Mouse (Mus musculus) midbrain, embryonic 14.5 days (tissue): ENCODE results near the gene Kazald1. TPM values are rescaled to one million over a fixed set of nuclear protein-coding genes. Genes with fewer than 3 reads are reported as not detected.

Source experiments
- ATAC-seq: fragments of 200-750 bp; cut with Nextera tagmentation; 2 replicates; pipeline ENCODE4 v1.8.0; 2017; ENCODE audit warnings: moderate number of reproducible peaks, moderate library complexity; ENCODE audit not compliant: low FRiP score, low TSS enrichment
- DNase-seq: peaks from one replicate; pipeline ENCODE4 v3.0.0-alpha.2; 2015
- H3K27ac ChIP-seq: fragments of 300-500 bp; sonication (generic); replicated peaks from 2 replicates; pipeline ENCODE4 v1.5.1; 2014; ENCODE audit warnings: mild to moderate bottlenecking, low read depth, low read length, moderate library complexity
- H3K27me3 ChIP-seq: fragments of 300-500 bp; sonication (generic); 2 replicates; pipeline ENCODE4 v1.6.1; 2014; ENCODE audit warnings: low read length, control low read depth, mixed read lengths; ENCODE audit not compliant: control insufficient read depth, insufficient read depth
- H3K36me3 ChIP-seq: fragments of 300-500 bp; sonication (generic); 2 replicates; pipeline ENCODE4 v1.6.1; 2014; ENCODE audit warnings: low read length, control low read depth; ENCODE audit not compliant: control insufficient read depth, insufficient read depth
- H3K4me1 ChIP-seq: fragments of 300-500 bp; sonication (generic); 2 replicates; pipeline ENCODE4 v1.6.1; 2014; ENCODE audit warnings: mild to moderate bottlenecking, antibody characterized with exemption, low read length, control low read depth; ENCODE audit not compliant: control insufficient read depth, insufficient read depth
- H3K4me2 ChIP-seq: fragments of 300-500 bp; sonication (generic); 2 replicates; pipeline ENCODE4 v1.6.1; 2014; ENCODE audit warnings: mild to moderate bottlenecking, low read length, moderate library complexity
- H3K4me3 ChIP-seq: fragments of 300-500 bp; sonication (generic); replicated peaks from 2 replicates; pipeline ENCODE4 v1.5.1; 2014; ENCODE audit warnings: low read depth, low read length
- H3K9ac ChIP-seq: fragments of 300-500 bp; sonication (generic); replicated peaks from 2 replicates; pipeline ENCODE4 v1.6.1; 2014; ENCODE audit warnings: mild to moderate bottlenecking, low read length, moderate library complexity
- H3K9me3 ChIP-seq: fragments of 300-500 bp; sonication (generic); 2 replicates; pipeline ENCODE4 v1.6.1; 2016; ENCODE audit warnings: low read length, control low read depth, mixed read lengths; ENCODE audit not compliant: control insufficient read depth
- WGBS: fragments of 180-500 bp; shearing (Covaris S2); extraction: QIAGEN DNeasy Blood & Tissue Kit; methylation state at CpG from one replicate; pipeline ENCODE4 v1.1.7; 2014; 5-methylcytosine and 5-hydroxymethylcytosine counted together
- polyA plus RNA-seq: library from polyadenylated mRNA; unstranded; fragments of >200 nt; fragmentation: Nextera tagmentation; extraction: Ambion mirVana; gene quantifications from 2 replicates; pipeline ENCODE4 v1.2.1, GENCODE M21; 2014

Kazald1 gene
- polyA plus RNA-seq, 1 experiment from 2014 or later, result 0.72 TPM

DNA sequence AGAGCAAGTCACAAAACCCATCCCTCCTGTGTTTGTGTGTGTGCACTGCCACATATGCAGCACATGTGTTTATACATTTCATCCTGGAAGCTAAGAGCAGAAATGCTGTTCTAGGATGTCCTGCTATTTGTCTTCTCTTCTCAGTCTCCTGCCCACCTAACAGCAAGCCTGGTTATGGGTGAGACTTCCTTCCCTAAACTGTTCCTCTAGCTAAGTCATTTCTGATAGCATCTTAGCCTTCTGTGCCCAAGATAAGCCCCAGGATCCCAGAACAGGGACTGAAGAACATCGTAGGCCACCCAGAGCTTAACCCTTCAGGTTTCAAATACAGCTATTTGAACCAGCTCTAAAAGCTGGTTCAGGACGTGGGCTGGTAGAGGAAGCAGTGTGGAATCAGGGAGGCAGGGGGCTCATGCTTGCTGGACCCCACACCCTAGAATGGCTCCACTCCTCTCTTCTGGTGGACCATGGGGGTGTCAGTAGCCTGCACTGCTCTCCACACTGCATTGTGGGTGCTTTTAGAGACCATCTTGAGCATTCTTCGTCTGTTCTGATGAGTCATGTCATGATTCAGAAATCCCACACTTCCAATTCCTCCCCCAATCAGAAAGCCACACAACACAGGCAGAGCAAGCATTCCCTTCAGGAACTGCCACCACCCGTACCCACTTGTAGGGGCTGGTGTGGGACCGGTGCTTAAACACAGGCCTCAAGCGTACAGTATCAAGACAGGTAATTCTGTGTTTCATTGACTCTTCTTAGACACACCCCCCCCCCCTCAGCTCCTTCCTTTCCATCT, 19.9 kb upstream of the Kazald1 start:
- peaks cover 50% of the 10 kb centered on the region for H3K36me3 ChIP-seq
- ATAC-seq (no peak), DNase-seq (no peak)
- no peak overlapping the region for H3K9ac ChIP-seq
- peaks cover 19% of the 10 kb centered on the region for H3K4me1 ChIP-seq
- H3K4me3 ChIP-seq, result no peak overlapping the region
- H3K4me2 ChIP-seq, result no peak overlapping the region
- WGBS, result 83% methylated on average over 6 of the region's 6 CpGs
- H3K27ac ChIP-seq, result no peak overlapping the region
- no peaks in the 10 kb centered on the region for H3K9me3 ChIP-seq
- no peaks in the 10 kb centered on the region for H3K27me3 ChIP-seq

DNA sequence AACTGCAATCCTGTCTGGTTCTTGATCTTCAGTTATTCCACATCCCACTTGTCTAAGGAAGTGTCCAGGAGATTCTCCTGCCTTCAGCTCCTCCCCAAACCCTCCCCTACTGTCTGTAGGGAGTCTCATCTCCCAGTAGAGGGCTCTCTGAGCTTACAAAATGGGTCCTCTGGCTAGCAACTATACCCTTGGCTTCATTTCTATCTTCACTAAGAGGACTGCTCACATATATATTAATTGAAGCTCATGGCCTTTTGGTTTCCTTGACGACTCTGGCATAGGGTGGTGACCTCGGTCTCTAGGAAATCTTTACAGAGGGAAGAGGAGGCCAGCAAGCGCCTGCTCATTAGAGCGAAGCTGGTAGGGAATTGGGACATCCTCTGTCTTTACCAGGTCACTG, 18.7 kb upstream of the Kazald1 start:
- H3K27ac ChIP-seq, result no peak overlapping the region
- ATAC-seq, result no peak
- peak; percentile 76 for DNase-seq

DNA sequence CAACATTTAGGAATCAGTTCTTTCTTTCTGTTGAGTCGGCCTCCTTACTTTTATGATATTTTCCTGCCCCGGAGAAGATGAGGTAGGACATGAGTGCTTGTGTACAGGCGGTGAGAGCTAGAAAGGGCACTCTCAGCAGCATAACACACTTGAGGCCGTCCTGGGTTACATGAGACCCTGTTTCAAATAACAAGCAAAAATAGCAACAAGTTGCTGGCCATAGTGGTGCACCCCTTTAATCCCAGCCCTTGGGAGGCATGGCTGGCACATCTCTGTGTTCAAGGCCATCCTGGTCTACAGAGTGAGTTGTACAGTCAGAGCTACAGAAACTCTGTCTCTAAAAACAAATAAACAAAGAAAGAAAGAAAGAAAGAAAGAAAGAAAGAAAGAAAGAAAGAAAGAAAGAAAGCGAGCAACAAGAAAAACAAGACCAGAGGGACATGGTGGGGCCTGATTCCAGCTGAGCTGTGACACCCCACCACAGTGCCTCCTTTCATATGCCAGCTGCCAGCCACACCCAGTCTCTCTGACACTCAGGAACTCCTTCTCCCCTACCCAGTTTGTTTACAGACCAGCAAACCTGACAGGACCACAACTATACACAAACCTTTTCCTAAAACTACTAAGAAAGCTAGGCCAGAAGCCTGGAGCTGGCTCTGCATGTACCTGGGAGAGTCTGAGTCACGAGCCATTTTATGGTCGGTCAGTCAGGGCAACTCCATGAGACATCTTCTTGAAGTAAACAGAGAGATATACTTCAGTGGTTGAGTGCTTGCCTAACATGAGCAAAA, 17.9 kb upstream of the Kazald1 start:
- Histone ChIP-seq H3K9ac (peak overlapping the region; percentile 64), H3K9me3 (no peaks in the 10 kb centered on the region), H3K4me1 (peaks cover 19% of the 10 kb centered on the region), H3K4me3 (peak overlapping the region; percentile 50; the same call in 1 of the 2 replicates), H3K27ac (peak overlapping the region; percentile 95), H3K36me3 (peaks cover 34% of the 10 kb centered on the region), H3K4me2 (peak overlapping the region; percentile 77), H3K27me3 (no peaks in the 10 kb centered on the region)
- 89% methylated on average over 7 of the region's 7 CpGs for WGBS
- DNase-seq (peak; percentile 19), ATAC-seq (no peak)

More for the DNA sequence above, 18.7 kb upstream of the Kazald1 start:
- H3K9me3 ChIP-seq, result no peaks in the 10 kb centered on the region
- no peak overlapping the region for H3K4me3 ChIP-seq
- peaks cover 19% of the 10 kb centered on the region for H3K4me1 ChIP-seq
- peaks cover 39% of the 10 kb centered on the region for H3K36me3 ChIP-seq
- 42% methylated on average over 4 of the region's 4 CpGs for WGBS
- no peaks in the 10 kb centered on the region for H3K27me3 ChIP-seq
- H3K4me2 ChIP-seq, result no peak overlapping the region; the same call in 1 of the 2 replicates
- no peak overlapping the region for H3K9ac ChIP-seq

DNA sequence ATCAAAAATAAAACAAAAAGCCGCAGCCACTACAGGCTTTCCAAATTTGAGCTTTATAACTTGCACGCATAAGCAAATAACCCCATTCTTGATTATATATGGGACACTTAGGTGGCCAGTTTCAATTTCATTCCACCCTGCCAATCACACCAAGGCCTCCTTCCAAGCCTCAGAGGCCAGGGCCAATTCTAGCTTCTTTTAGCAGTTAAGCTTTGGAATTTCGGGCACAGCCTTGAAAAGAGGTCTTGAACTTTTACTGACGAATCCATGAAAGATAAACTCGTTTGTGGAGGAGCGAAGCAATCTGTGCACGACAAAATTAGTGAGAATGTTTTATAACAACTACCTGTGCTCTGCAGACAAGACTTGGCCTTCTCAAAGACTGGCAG, 17.3 kb upstream of the Kazald1 start:
- no peak for DNase-seq
- peak overlapping the region; percentile 95 for H3K27ac ChIP-seq
- no peaks in the 10 kb centered on the region for H3K27me3 ChIP-seq
- H3K4me1 ChIP-seq, result peaks cover 19% of the 10 kb centered on the region
- no peak for ATAC-seq
- peak overlapping the region; percentile 77 for H3K4me2 ChIP-seq
- peak overlapping the region; percentile 50 for H3K4me3 ChIP-seq
- peaks cover 28% of the 10 kb centered on the region for H3K36me3 ChIP-seq
- peak overlapping the region; percentile 64 for H3K9ac ChIP-seq
- 47% methylated on average over 7 of the region's 7 CpGs for WGBS
- H3K9me3 ChIP-seq, result no peaks in the 10 kb centered on the region

DNA sequence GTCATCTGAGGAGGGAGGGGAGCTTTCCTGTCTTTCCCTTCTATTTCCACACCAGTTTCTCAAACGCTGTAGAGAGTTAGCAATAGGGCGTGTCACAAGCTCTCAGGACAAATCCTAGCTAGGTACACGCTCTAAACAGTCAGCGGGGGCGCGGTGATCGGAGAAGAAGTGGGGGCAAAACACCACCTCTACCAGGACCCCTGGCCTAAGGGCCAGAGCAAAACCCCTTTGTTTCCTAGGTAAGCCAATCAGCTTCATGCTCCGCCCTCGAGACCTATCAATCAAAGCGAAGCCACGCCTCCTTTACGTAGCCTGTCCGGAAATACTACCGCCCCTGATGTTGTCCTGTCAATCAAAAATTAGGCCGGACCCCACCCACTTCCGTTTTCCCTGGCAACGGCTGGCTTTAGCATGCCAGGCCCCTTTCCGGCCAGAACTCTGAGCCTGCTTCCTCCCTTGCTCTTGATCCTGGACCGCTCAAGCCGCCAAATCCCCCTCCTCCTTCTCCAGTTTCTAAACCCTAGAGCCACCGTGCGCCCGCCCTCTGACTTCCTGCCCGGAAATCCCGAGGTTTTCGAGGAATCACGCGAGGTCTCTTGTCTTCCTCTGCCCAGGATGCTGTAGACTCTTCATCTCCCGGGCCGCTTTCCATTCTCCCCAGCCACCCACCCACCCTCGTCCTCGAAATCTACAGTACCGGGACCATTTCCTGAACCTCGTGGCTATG, 16.8 kb upstream of the Kazald1 start:
- Histone ChIP-seq H3K4me2 (peak overlapping the region; percentile 77), H3K4me3 (peak overlapping the region; percentile 50), H3K9me3 (no peaks in the 10 kb centered on the region), H3K4me1 (peaks cover 19% of the 10 kb centered on the region), H3K27ac (peak overlapping the region; percentile 95), H3K9ac (peak overlapping the region; percentile 77), H3K36me3 (peaks cover 22% of the 10 kb centered on the region), H3K27me3 (no peaks in the 10 kb centered on the region)
- under 1% methylated on average over 34 of the region's 34 CpGs for WGBS
- DNase-seq (peak; percentile 100), ATAC-seq (peak; percentile 91)

DNA sequence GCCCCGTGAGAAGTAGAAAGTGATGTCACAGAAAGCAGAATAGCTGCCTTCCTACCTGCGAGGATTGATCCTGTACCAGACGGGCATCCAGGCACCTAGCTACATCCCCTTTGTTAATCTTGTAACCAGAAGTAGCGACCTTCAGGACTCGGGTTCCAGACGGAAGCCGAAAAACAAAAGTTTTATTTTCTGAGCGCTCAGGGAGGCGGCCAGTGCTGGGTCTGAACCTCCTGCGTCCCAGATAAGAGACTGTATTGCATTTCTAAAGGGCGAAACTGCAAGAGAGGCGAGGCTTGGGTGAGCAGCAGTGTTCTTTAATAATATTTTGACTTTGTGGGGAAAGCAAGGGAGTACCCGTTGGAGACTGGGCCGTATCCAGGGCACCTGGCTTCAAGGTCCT, 16.2 kb upstream of the Kazald1 start:
- peak overlapping the region; percentile 50 for H3K4me3 ChIP-seq
- no peak for ATAC-seq
- WGBS, result under 1% methylated on average over 14 of the region's 14 CpGs

DNA sequence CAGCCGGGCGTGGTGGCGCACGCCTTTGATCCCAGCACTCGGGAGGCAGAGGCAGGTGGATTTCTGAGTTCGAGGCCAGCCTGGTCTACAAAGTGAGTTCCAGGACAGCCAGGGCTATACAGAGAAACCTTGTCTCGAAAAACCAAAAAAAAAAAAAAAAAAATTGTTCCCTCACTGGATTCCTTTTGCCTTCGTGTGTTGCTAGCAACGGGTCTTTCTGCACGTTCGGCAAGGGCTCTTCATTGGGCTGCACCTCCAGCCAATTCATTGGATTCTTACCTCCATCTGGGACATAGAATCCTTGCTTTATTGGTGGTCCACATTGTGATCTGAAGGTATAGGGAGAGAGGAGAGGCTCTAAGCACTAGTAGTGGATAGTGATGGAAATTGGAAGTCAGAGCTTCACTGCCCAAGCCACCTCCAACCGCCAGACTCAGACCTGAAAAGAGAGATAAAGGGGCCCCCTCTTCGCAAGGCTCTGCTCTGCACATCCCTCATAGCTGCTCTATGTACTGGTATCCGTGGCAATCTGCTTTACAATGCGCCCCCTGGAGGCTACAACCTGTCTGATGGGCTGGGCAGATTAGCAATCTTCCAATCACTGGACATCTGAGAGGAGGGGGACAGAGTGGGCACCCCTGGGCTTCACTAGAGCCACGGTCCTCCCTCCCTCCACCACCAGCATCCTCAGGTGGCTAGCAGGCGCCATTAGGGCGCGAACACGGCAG, 11.3 kb upstream of the Kazald1 start:
- H3K36me3 ChIP-seq, result no peaks in the 10 kb centered on the region
- H3K4me3 ChIP-seq, result peak overlapping the region; percentile 16
- no peaks in the 10 kb centered on the region for H3K9me3 ChIP-seq
- peak overlapping the region; percentile 36; the same call in 1 of the 2 replicates for H3K4me2 ChIP-seq
- peaks cover 39% of the 10 kb centered on the region for H3K27me3 ChIP-seq
- DNase-seq (peak; percentile 68), ATAC-seq (no peak)
- peak overlapping the region; percentile 20; the same call in 1 of the 2 replicates for H3K9ac ChIP-seq
- 43% methylated on average over 20 of the region's 20 CpGs for WGBS
- 0 out of 2 replicates have a peak, but pooled peaks cover 8% of the 10 kb centered on the region for H3K4me1 ChIP-seq
- H3K27ac ChIP-seq, result no peak overlapping the region

More for the DNA sequence above, 16.2 kb upstream of the Kazald1 start:
- H3K9ac ChIP-seq, result peak overlapping the region; percentile 77
- H3K9me3 ChIP-seq, result no peaks in the 10 kb centered on the region
- DNase-seq, result no peak
- H3K4me1 ChIP-seq, result peaks cover 20% of the 10 kb centered on the region
- H3K36me3 ChIP-seq, result peaks cover 17% of the 10 kb centered on the region
- peak overlapping the region; percentile 77 for H3K4me2 ChIP-seq
- H3K27me3 ChIP-seq, result no peaks in the 10 kb centered on the region
- H3K27ac ChIP-seq, result peak overlapping the region; percentile 95

DNA sequence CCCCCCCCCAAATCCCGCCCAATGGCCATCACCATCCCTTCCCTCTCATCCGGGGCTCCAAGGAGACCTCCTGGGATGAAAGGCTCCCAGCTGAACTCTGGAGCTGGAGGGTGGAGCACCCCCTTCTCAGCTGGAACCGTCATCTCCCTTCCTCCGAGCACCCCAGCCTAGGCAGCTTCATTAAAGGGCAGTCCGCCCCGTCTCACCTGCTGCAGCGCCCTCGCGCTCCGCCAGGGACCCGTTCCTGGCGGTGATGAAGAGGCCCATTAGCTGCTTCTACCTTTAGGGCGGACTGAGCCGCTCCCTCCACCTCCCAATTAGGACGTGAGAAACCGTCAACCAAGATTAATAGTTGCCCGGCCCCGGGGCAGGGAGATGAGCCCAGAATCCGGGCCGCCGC, 9.8 kb upstream of the Kazald1 start:
- Histone ChIP-seq H3K27ac (no peak overlapping the region), H3K9ac (no peak overlapping the region), H3K4me2 (no peak overlapping the region), H3K4me3 (no peak overlapping the region), H3K9me3 (no peaks in the 10 kb centered on the region), H3K4me1 (0 out of 2 replicates have a peak, but pooled peaks cover 4% of the 10 kb centered on the region), H3K36me3 (no peaks in the 10 kb centered on the region), H3K27me3 (peaks cover 39% of the 10 kb centered on the region)
- 5% methylated on average over 21 of the region's 21 CpGs for WGBS
- DNase-seq (peak; percentile 27), ATAC-seq (no peak)
